Mouse (Mus musculus) kidney, postnatal 0 days (tissue): ENCODE data around the gene Ap1g2. TPM values are rescaled to one million over a fixed set of nuclear protein-coding genes. Genes with fewer than 3 reads are reported as not detected.

Experiments
- ATAC-seq: fragments of 200-750 bp; cut with Nextera tagmentation; replicated peaks from 2 replicates; pipeline ENCODE4 v1.8.0; 2017; ENCODE audit warnings: low read depth, moderate number of reproducible peaks, moderate TSS enrichment, moderate library complexity; ENCODE audit not compliant: low FRiP score
- DNase-seq: peaks from one replicate; pipeline ENCODE4 v3.0.0-alpha.2; 2016; ENCODE audit warnings: low spot score
- H3K27ac ChIP-seq: fragments of 300-500 bp; sonication (generic); 2 replicates; pipeline ENCODE4 v1.5.1; 2014; ENCODE audit warnings: mild to moderate bottlenecking
- H3K27me3 ChIP-seq: fragments of 300-500 bp; sonication (generic); 2 replicates; pipeline ENCODE4 v1.6.1; 2014; ENCODE audit warnings: low read length, mixed read lengths; ENCODE audit not compliant: insufficient read depth
- H3K36me3 ChIP-seq: fragments of 300-500 bp; sonication (generic); 2 replicates; pipeline ENCODE4 v1.6.1; 2014; ENCODE audit warnings: low read length, mixed read lengths; ENCODE audit not compliant: insufficient read depth
- H3K4me1 ChIP-seq: fragments of 300-500 bp; sonication (generic); replicated peaks from 2 replicates; pipeline ENCODE4 v1.6.1; 2014; ENCODE audit warnings: antibody characterized with exemption, low read length, mixed read lengths; ENCODE audit not compliant: insufficient read depth
- H3K4me2 ChIP-seq: fragments of 300-500 bp; sonication (generic); 2 replicates; pipeline ENCODE4 v1.6.1; 2014; ENCODE audit warnings: mild to moderate bottlenecking, low read length, moderate library complexity, mixed read lengths
- H3K4me3 ChIP-seq: fragments of 300-500 bp; sonication (generic); replicated peaks from 2 replicates; pipeline ENCODE4 v1.5.1; 2014; ENCODE audit warnings: low read depth, low read length
- H3K9ac ChIP-seq: fragments of 300-500 bp; sonication (generic); 2 replicates; pipeline ENCODE4 v1.6.1; 2014; ENCODE audit warnings: low read depth, low read length
- H3K9me3 ChIP-seq: fragments of 300-500 bp; sonication (generic); replicated peaks from 2 replicates; pipeline ENCODE4 v1.6.1; 2016; ENCODE audit warnings: low read length, inconsistent platforms, mixed read lengths
- CTCF ChIP-seq: IDR thresholded peaks from 2 replicates; pipeline ENCODE4 v1.5.1; 2016; ENCODE audit warnings: antibody characterized with exemption, low read depth, mild to moderate bottlenecking, moderate library complexity
- WGBS: fragments of 180-500 bp; shearing (Covaris S2); extraction: QIAGEN DNeasy Blood & Tissue Kit; methylation state at CpG from one replicate; pipeline ENCODE4 v1.1.7; 2014; 5-methylcytosine and 5-hydroxymethylcytosine counted together
- polyA plus RNA-seq: library from polyadenylated mRNA; unstranded; fragments of >200 nt; fragmentation: Nextera tagmentation; extraction: Ambion mirVana; gene quantifications from 2 replicates; pipeline ENCODE4 v1.2.1, GENCODE M21; 2015

Gene Ap1g2
- polyA plus RNA-seq, 1 experiment from 2014 or later: 15.8 TPM

GRCm38 (mm10) chr14:55146829-55147401 is 40.5 kb upstream of the Ap1g2 start:
- H3K9me3 ChIP-seq: no peaks in the 10 kb centered on the region
- DNase-seq (no peak), ATAC-seq (no peak)
- no peak overlapping the region for H3K4me3 ChIP-seq
- H3K36me3 ChIP-seq: no peaks in the 10 kb centered on the region
- no peaks in the 10 kb centered on the region for H3K27me3 ChIP-seq
- H3K4me1 ChIP-seq: no peaks in the 10 kb centered on the region
- WGBS: 84% methylated on average over 12 of the region's 12 CpGs
- no peak overlapping the region for H3K9ac ChIP-seq
- no peak for TF ChIP-seq CTCF
- no peak overlapping the region for H3K27ac ChIP-seq
- H3K4me2 ChIP-seq: no peak overlapping the region

GRCm38 (mm10) chr14:55146324-55146723 is 39.9 kb upstream of the Ap1g2 start:
- H3K9me3 ChIP-seq: no peaks in the 10 kb centered on the region
- no peaks in the 10 kb centered on the region for H3K4me1 ChIP-seq
- no peaks in the 10 kb centered on the region for H3K36me3 ChIP-seq
- no peak for ATAC-seq
- H3K4me2 ChIP-seq: no peak overlapping the region
- H3K27me3 ChIP-seq: no peaks in the 10 kb centered on the region
- H3K9ac ChIP-seq: no peak overlapping the region
- DNase-seq: no peak
- H3K27ac ChIP-seq: no peak overlapping the region
- WGBS: 85% methylated on average over 1 of the region's 1 CpGs
- TF ChIP-seq CTCF: no peak
- no peak overlapping the region for H3K4me3 ChIP-seq

GRCm38 (mm10) chr14:55139313-55139712 is 32.9 kb upstream of the Ap1g2 start:
- no peak for TF ChIP-seq CTCF
- 0 out of 2 replicates have a peak, but pooled peaks have one; percentile 63 for ATAC-seq
- H3K36me3 ChIP-seq: no peaks in the 10 kb centered on the region
- no peaks in the 10 kb centered on the region for H3K4me1 ChIP-seq
- DNase-seq: peak; percentile 35
- no peak overlapping the region for H3K4me3 ChIP-seq
- H3K27ac ChIP-seq: 0 out of 2 replicates have a peak overlapping the region, but pooled peaks have one; percentile 5
- 29% methylated on average over 7 of the region's 7 CpGs for WGBS
- H3K4me2 ChIP-seq: no peak overlapping the region
- H3K27me3 ChIP-seq: no peaks in the 10 kb centered on the region
- H3K9me3 ChIP-seq: no peaks in the 10 kb centered on the region
- H3K9ac ChIP-seq: no peak overlapping the region

- WGBS: 42% methylated on average over 8 of the region's 8 CpGs
- H3K4me1 ChIP-seq: no peaks in the 10 kb centered on the region
- no peak overlapping the region for H3K9ac ChIP-seq
- no peak for TF ChIP-seq CTCF
- no peak overlapping the region for H3K27ac ChIP-seq
- no peaks in the 10 kb centered on the region for H3K36me3 ChIP-seq
- no peaks in the 10 kb centered on the region for H3K27me3 ChIP-seq
- no peak overlapping the region for H3K4me3 ChIP-seq
- DNase-seq (no peak), ATAC-seq (no peak)
- no peaks in the 10 kb centered on the region for H3K9me3 ChIP-seq
- H3K4me2 ChIP-seq: no peak overlapping the region
Observed at GRCm38 (mm10) chr14:55135676-55136075, 29.3 kb upstream of the Ap1g2 start.

- Histone ChIP-seq H3K9ac (no peak overlapping the region), H3K4me3 (no peak overlapping the region), H3K4me1 (peaks cover 4% of the 10 kb centered on the region; the same call in 1 of the 2 replicates), H3K9me3 (no peaks in the 10 kb centered on the region), H3K36me3 (no peaks in the 10 kb centered on the region), H3K27me3 (no peaks in the 10 kb centered on the region), H3K4me2 (no peak overlapping the region), H3K27ac (no peak overlapping the region)
- TF ChIP-seq CTCF: no peak
- WGBS: 88% methylated on average over 7 of the region's 7 CpGs
- no peak for ATAC-seq
- no peak for DNase-seq
Observed at GRCm38 (mm10) chr14:55126521-55126920, 20.1 kb upstream of the Ap1g2 start.

GRCm38 (mm10) chr14:55125711-55126110 is 19.3 kb upstream of the Ap1g2 start:
- peaks cover 4% of the 10 kb centered on the region; the same call in 1 of the 2 replicates for H3K4me1 ChIP-seq
- H3K27ac ChIP-seq: no peak overlapping the region
- no peaks in the 10 kb centered on the region for H3K9me3 ChIP-seq
- DNase-seq: no peak
- H3K27me3 ChIP-seq: no peaks in the 10 kb centered on the region
- H3K9ac ChIP-seq: no peak overlapping the region
- ATAC-seq: no peak
- no peak overlapping the region for H3K4me2 ChIP-seq
- H3K4me3 ChIP-seq: no peak overlapping the region
- no peaks in the 10 kb centered on the region for H3K36me3 ChIP-seq
- WGBS: 82% methylated on average over 5 of the region's 5 CpGs
- no peak for TF ChIP-seq CTCF

- 0 out of 2 replicates have a peak overlapping the region, but pooled peaks have one; percentile 15 for H3K9ac ChIP-seq
- no peaks in the 10 kb centered on the region for H3K9me3 ChIP-seq
- ATAC-seq (no peak), DNase-seq (no peak)
- H3K36me3 ChIP-seq: no peaks in the 10 kb centered on the region
- no peak overlapping the region for H3K27ac ChIP-seq
- peaks cover 4% of the 10 kb centered on the region; the same call in 1 of the 2 replicates for H3K4me1 ChIP-seq
- WGBS: 41% methylated on average over 8 of the region's 8 CpGs
- no peaks in the 10 kb centered on the region for H3K27me3 ChIP-seq
- peak overlapping the region; percentile 35 for H3K4me2 ChIP-seq
- H3K4me3 ChIP-seq: no peak overlapping the region
- no peak for TF ChIP-seq CTCF
Observed at GRCm38 (mm10) chr14:55122359-55122758, 16.0 kb upstream of the Ap1g2 start.
